Mouse (Mus musculus): ENCODE data around the gene Rpl38.

DNA sequence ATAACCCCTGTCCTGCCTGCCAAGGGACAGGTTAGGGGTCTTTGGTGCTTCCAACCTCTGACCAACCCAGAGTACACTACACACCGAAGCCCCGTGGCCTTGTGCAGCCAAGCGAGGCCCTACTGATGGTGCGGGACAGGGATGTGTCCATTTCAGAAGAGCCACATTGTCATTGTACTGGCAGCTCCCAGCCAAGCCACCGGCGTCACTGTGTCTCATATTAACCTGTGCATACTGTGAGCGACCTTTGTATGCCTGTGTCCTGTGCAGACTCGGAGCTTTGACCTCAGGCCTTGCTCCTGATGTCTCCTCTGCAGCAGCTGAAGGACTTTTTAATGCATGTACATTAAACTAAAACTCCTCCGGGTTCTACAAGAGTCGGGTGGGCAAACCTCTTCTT, 52.2 kb downstream of the Rpl38 start:
- no peak for TF ChIP-seq CTCF (IDR thresholded peaks at IDR 0.05; ENCODE audit: borderline replicate concordance, control insufficient read depth, extremely low read depth, insufficient read depth, low read length, poor library complexity)
- no peak for TF ChIP-seq POLR2A (IDR thresholded peaks at IDR 0.05; ENCODE audit: control insufficient read depth, extremely low read depth, insufficient read depth, low read length, poor library complexity)

Measured in thymus, adult 2 months (tissue).